Mouse (Mus musculus) myocyte (in vitro differentiated cells): ENCODE results near the gene Msh3.

Source experiments
- CEBPB ChIP-seq: IDR thresholded peaks from 2 replicates; pipeline ENCODE4 v1.6.1; 2011; ENCODE audit warnings: mild to moderate bottlenecking, moderate library complexity; ENCODE audit not compliant: poor library complexity, insufficient read depth, severe bottlenecking
- E2F4 ChIP-seq: IDR thresholded peaks from one replicate; pipeline ENCODE4 v1.6.1; 2011; ENCODE audit warnings: mild to moderate bottlenecking, control low read depth, moderate library complexity; ENCODE audit not compliant: insufficient read depth
- MAX ChIP-seq: IDR thresholded peaks from one replicate; pipeline ENCODE4 v1.6.1; 2011; ENCODE audit warnings: low read depth, mild to moderate bottlenecking, control low read depth
- MYOG ChIP-seq, 3 experiments: IDR thresholded peaks; one replicate each; pipeline ENCODE4 v1.6.1; 2011; ENCODE audit warnings: control low read depth in 2 of 3, low read depth in 2 of 3, mild to moderate bottlenecking in 2 of 3; ENCODE audit not compliant: insufficient read length in 2 of 3, control insufficient read depth in 1 of 3, insufficient read depth in 1 of 3
- POLR2A ChIP-seq: IDR thresholded peaks from one replicate; pipeline ENCODE4 v1.6.1; 2011; ENCODE audit warnings: low read depth, mild to moderate bottlenecking, control low read depth, moderate library complexity; ENCODE audit not compliant: insufficient read length
- POLR2AphosphoS2 ChIP-seq: IDR thresholded peaks from one replicate; pipeline ENCODE4 v1.6.1; 2011; ENCODE audit warnings: low read depth, control low read depth; ENCODE audit not compliant: insufficient read length
- REST ChIP-seq: IDR thresholded peaks from one replicate; pipeline ENCODE4 v1.6.1; 2011; ENCODE audit warnings: mild to moderate bottlenecking, control low read depth, moderate library complexity; ENCODE audit not compliant: insufficient read depth, insufficient read length
- SRF ChIP-seq: IDR thresholded peaks from one replicate; pipeline ENCODE4 v1.6.1; 2011; ENCODE audit warnings: low read depth; ENCODE audit not compliant: control insufficient read depth, insufficient read length
- TCF12 ChIP-seq: IDR thresholded peaks from one replicate; pipeline ENCODE4 v1.6.1; 2011; ENCODE audit warnings: mild to moderate bottlenecking, control low read depth; ENCODE audit not compliant: poor library complexity, insufficient read depth, severe bottlenecking
- TCF3 ChIP-seq: IDR thresholded peaks from one replicate; pipeline ENCODE4 v1.6.1; 2011; ENCODE audit warnings: low read depth, control low read depth; ENCODE audit not compliant: insufficient read length
- USF1 ChIP-seq: IDR thresholded peaks from one replicate; pipeline ENCODE4 v1.6.1; 2011; ENCODE audit warnings: low read depth, mild to moderate bottlenecking, control low read depth, moderate library complexity

GRCm38 (mm10) chr13:92403496-92403895 lies 48.7 kb upstream of the Msh3 start:
- TF ChIP-seq POLR2A: no peak
- no peak for TF ChIP-seq USF1
- no peak for TF ChIP-seq TCF12
- TF ChIP-seq CEBPB: no peak
- TF ChIP-seq POLR2AphosphoS2: no peak
- no peak for TF ChIP-seq MAX
- no peak for TF ChIP-seq TCF3
- TF ChIP-seq E2F4: no peak
- no peak for TF ChIP-seq SRF
- TF ChIP-seq REST: no peak
- no peak for TF ChIP-seq MYOG (IDR thresholded peaks at IDR 0.05; ENCODE audit: control insufficient read depth in 1 of 3, insufficient read depth in 1 of 3, insufficient read length in 2 of 3, low read depth in 2 of 3)
